Mouse (Mus musculus): Measurements from ENCODE around the gene Rpl36-ps4.

The Rpl36-ps4 gene

GRCm38 (mm10) chr17:87920677-87921076, at the start of gene Rpl36-ps4:
Gene Rpl36-ps4, plus strand, starts transcription at chr17:87920977.
- DNase-seq = no peak

GRCm38 (mm10) chr17:87871461-87872126, 49.2 kb upstream of the Rpl36-ps4 start:
- DNase-seq = peak in 1 of 2 experiments; percentile 5

- no peak for DNase-seq
These were observed 48.5 kb upstream of the Rpl36-ps4 start for GRCm38 (mm10) chr17:87872286-87872685.

GRCm38 (mm10) chr17:87873456-87873855, 47.3 kb upstream of the Rpl36-ps4 start:
- DNase-seq = no peak

GRCm38 (mm10) chr17:87873943-87874342, 46.8 kb upstream of the Rpl36-ps4 start:
- no peak for DNase-seq

GRCm38 (mm10) chr17:87875346-87875920, 45.3 kb upstream of the Rpl36-ps4 start:
- DNase-seq = no peak

- DNase-seq = no peak
These were observed 44.3 kb upstream of the Rpl36-ps4 start for GRCm38 (mm10) chr17:87876295-87877000.

DNA sequence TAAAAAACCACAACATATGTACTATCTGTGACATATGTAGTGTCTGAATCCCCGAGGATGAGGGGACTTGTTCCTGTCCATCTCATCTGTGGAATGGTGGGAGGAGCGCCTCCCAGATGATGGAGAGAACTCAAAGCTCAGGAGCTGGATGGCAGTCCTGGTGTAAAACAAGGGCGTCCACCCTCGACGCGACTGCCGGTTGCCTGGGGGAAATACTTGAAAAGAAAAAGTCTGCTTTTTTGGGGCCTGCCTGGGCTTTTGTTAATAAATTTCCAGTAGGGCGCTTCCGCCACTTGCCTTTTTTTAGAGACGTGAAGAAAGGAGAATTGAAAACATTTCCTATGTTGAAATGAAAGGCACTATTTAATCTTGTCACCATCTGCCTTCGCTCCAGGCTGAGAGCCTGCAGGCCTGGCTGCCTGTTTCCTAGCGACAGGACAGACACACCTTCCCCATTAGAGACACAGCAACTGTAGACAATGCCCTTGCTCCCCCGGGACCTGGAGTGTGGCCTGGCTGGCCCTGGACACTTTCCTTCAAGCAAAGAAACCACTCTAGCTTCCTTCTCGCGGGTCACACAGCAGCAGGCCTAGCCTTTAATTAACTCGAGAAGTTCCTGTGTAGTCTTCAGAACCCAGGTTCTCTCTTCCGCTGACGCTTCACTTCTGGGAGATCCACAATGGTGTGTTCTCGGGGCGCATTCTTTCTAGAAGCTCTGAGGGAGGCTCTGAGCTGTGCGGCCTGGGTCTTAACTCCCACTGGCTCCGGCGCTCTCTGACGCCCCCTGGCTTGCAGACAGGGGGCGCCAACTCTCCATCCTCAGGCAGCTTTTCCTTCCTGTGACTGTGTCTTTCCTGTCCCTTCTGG, 43.3 kb upstream of the Rpl36-ps4 start:
- DNase-seq = peak; percentile 15 to 16

DNA sequence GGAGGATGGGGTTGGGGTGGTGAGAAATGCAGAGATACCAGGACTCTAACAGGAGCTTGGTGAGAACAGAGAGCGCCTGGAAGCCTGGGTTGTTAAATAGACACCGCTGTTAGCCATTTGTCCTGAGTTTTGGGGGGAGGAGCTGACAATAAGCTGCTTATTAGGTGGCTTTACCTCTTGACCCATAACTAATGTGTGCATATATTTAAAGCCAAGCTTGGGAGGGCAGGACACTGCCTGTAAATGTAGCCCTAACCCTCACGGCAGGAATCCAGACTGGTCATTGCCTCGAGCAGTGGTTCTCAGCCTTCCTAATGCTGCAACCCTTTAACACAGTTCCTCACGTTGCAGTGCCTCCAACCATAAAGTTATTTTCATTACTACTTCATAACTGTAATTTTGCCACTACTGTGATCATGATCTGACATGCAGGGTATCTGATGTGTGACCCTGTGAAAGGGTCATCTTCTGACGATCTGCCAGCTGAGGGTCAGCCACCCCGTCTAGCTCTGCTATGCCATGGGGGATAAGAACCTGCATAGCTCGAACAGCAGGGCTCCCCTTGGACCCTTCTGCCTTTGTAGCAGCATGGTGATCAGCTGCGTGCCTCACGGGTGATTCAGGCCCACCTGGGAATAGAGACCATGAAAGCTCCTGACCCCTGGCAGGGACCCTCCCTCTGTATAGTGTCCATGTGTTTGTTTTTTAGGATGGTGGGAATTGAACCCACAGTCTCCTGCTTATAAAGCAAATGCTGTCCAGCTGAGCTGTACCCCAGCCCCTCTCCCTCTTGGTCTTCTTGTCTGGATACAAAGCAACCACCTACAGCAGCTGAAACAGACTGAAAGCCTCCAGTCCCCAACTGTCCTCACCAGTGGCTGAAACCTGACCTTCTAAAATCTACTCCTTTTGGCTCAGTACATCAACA, 42.0 kb upstream of the Rpl36-ps4 start:
- DNase-seq = no peak

- DNase-seq = no peak
These were observed 41.1 kb upstream of the Rpl36-ps4 start for GRCm38 (mm10) chr17:87879484-87880225.

GRCm38 (mm10) chr17:87882594-87882993, 38.2 kb upstream of the Rpl36-ps4 start:
- peak; percentile 62 to 67 for DNase-seq

DNA sequence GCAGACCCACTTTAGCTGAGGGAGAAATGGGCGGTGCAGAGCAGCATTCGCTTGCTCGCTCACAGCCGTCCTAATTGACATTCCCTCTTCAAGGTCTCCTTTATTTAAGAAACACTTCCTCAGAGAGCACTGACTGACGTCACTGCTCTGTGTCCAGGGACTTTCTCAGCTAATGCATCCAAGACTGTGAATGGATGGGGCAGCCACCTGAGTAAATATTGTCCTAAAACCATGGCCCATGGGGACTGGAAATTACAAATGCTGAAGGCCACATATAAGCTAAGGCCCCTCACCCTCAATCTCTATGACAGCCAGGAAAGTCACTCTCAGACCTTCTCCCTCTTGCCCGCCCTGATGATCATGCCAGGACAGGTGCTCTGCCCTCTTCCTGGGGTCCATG, 23.6 kb upstream of the Rpl36-ps4 start:
- DNase-seq = no peak

- DNase-seq = no peak
These were observed 20.1 kb upstream of the Rpl36-ps4 start for GRCm38 (mm10) chr17:87900677-87901076.

DNA sequence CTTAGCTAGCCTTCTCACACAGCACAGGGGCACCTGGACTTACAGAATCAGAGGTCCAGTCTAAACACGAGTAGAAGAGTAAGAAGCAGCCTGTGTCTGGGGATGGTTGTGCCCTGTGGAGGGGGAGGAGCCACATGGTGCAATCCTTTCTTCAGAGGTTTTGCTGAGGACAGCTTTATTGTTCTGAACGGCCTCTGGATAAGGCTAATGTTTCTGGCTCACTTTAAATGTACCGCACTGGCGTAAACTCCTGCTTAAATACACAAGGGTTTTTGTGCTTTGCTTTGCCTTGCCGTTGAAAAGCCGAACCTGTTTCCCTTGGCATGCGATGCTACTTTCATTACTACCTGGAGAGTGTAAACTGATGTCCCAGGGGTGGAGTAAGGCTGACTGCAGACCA, 19.6 kb upstream of the Rpl36-ps4 start:
- no peak for DNase-seq

GRCm38 (mm10) chr17:87903213-87903612, 17.6 kb upstream of the Rpl36-ps4 start:
- DNase-seq = no peak

GRCm38 (mm10) chr17:87903725-87904124, 17.1 kb upstream of the Rpl36-ps4 start:
- no peak for DNase-seq

DNA sequence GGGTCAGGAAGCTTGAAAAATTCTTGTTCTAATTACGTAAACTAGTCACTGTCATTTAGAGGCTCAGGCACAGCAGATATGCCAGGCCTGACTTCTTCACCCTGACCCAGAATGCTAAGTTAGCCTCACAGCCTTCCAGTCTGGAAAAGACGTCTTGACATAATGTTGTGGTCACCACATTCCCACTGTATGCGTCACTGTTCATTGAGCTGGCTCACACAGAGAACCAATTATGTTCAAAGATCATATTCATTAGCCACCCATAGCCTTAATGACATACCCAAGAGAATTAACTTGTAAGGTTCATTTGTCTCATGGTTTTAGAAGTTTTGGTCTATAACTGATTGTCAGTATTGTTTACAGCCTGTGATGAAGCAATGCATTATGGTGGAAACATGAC, 5.4 kb upstream of the Rpl36-ps4 start:
- no peak for DNase-seq

DNA sequence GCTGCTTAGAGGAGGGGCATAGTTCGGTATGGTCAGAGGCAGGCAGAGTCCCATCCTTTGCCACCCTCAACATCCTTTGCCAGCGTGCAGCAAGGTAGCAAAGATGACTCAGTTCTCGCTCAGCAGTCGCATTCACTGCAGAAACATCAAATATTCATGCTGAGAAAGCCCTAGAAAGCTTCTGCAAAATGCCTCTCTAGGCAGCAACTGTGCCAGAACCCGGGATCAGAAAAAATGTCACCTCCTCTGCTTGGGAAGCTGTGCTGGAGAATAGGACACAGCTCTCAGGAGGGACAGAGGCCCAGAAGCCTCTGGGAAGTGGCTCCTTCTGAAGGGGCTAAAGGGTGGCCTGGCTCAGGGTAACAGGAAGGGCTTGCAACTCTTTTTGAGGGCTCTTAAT, 2.7 kb upstream of the Rpl36-ps4 start:
- DNase-seq = no peak

DNA sequence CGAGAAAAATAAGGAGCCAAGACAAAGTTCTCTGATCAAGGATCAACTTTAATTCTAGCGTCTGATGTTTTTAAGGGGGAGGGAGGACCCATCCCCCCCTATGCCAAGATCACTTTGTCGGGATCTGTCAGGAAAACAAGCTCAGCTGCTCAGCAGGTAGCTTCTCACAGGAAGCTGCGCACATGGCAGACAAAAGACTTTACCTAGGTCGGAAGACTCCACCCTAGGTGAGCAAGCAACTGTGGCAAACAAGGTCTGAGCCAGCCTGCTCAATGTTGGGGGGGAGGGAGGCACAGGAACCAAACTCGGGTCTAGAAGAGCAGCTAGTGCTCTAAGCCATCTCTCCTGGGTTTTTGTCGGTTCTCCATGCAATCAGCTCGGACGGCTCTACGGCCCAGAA, 13.5 kb downstream of the Rpl36-ps4 start:
- no peak for DNase-seq

DNA sequence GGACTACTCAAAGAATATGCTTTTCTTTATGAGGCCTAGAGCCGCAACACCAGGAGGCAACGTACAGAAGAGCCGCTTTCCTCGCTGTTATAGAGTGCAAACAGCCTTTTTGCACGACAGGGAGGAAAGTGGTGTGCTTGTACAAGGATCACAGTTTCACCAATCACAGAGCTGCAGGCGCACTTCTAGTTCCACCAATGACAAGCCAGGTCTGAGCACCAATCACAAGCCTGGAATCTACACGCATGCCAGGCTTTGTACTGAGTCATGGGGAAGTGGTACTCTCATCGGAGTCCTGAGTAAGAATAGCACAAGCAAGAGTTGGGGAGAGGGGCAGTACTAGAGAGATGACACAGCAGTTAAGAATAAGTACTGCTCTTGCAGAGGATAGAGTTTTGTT, 14.0 kb downstream of the Rpl36-ps4 start:
- no peak for DNase-seq

DNA sequence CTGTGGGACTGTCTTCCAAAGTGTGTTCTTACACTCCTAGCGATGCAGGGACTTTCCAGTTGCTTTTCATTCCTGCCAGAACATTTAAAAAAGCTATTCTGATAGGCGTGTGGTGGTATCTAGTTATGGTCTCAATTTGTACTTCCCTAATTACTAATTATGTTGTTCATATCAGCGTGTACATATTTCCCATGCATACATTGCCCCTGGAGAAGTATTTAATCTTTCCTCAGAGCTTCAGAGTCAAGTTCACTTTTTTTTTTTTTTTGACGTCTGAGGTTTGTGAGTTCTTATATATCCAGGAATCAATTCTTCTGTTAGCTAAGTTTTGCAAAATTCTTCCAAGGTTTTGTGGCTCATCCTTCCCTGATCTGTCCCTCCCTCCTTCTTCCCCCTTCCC, 15.4 kb downstream of the Rpl36-ps4 start:
- no peak for DNase-seq
